Mouse (Mus musculus) fat pad, adult 2 months (tissue): ENCODE measurements around the gene Drosha.

Experiments
- DNase-seq: peaks from one replicate; pipeline ENCODE4 v3.0.0-alpha.2; 2011; ENCODE audit warnings: low read depth, low spot score; ENCODE audit errors: extremely low read depth

Gene Drosha

DNA sequence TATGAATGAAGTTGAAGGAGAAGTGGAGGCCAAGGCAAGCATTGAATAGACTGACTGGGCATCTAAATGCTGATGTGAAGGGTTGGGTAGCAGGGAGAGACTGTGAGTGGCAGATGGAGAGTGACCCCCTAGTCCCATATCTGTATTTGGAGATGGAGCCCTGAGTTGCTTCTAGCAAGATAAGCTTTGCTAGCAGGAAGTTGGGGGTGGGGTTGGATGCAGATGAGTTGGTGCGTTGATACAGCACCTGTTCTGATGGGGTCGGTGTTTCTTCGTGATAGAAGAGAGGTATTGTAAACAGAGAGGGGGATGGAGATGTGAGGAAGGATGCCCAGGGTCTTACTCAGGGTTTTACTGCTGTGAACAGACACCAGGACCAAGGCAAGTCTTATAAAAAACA is 5.3 kb downstream of the Drosha start:
- no peak for DNase-seq

- no peak for DNase-seq
These were observed 8.0 kb downstream of the Drosha start for GRCm38 (mm10) chr15:12832599-12832998.

DNA sequence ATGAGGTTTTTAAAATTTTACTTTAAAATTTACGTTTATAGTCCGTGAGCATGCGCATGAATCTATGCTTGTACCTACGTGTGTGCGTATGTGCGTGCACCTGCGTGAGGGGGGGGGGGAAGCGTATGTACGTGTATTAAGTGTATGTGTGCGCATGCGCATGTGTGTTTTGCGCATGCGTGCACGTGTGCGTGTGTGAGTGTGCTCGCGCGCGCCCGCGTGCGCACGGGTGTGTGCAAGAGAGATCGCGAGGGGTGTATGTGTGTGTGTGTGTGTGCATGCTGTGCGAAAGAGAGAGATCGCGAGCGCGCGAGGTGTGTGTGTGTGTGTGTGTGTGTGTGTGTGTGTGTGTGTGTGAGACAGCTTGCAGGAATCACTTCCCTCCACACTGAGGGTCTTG is 8.8 kb downstream of the Drosha start:
- no peak for DNase-seq

GRCm38 (mm10) chr15:12834231-12834630 is 9.6 kb downstream of the Drosha start:
- no peak for DNase-seq

- no peak for DNase-seq
These were observed 16.1 kb downstream of the Drosha start for GRCm38 (mm10) chr15:12840737-12841136.

GRCm38 (mm10) chr15:12842833-12843232 is 18.2 kb downstream of the Drosha start:
- no peak for DNase-seq

GRCm38 (mm10) chr15:12848196-12848975 is 23.8 kb downstream of the Drosha start:
- DNase-seq: no peak

GRCm38 (mm10) chr15:12849373-12849772 is 24.8 kb downstream of the Drosha start:
- no peak for DNase-seq

- DNase-seq: no peak
These were observed 28.9 kb downstream of the Drosha start for GRCm38 (mm10) chr15:12853471-12853870.

- DNase-seq: no peak
These were observed 32.2 kb downstream of the Drosha start for GRCm38 (mm10) chr15:12856780-12857179.

DNA sequence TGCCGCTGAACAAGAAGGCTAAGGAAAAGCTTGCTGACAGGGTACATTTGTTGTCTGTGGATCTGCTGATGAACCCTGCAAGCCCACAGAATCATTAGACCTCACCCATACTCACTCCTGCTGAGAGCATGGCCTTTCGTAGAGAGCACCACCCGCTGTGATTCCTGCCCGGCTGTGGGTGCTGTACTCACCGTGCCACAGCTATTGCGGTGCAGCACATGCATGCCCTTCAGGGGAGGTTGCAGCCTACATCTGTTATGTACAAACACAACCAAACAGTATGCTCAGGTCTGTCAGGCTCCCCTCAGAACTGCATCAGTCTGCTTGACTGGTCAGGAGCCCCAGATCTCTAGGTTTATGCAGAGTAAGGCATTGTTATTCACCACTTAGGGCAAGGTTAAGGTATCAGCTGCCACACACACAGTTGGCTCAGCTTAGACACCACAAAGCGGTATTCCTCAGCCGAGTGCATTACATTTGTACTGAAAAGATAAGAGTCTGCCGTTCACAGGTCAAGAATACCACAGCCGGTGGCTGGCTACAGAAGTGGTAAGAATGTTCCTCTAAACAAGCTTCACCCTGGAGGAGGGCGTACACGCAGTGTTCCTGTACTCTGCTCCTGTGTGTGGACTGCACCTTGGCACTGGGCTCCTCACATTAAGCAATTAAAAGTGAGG is 33.4 kb downstream of the Drosha start:
- DNase-seq: no peak

- DNase-seq: no peak
These were observed 34.0 kb downstream of the Drosha start for GRCm38 (mm10) chr15:12858645-12859044.

GRCm38 (mm10) chr15:12862061-12862460 is 37.4 kb downstream of the Drosha start:
- no peak for DNase-seq

DNA sequence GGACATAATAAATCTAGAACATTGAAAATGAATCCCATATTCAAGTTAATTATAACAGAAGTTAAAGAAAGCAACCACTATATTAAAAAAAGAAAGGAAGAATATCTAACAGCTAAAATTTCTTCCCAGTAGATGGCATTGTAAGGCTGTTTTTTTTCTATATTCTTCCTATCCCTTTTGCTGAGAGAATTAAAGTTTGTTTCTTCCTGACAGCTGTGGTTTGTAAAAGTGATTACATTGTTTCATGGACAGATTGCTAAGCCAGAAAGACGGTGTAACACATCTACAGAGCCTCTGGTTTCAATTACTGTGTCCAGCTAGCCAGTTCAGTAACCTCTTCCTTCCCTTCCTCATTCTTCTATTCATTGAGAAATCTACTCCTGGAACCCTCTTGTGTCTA is 39.1 kb downstream of the Drosha start:
- DNase-seq: no peak

DNA sequence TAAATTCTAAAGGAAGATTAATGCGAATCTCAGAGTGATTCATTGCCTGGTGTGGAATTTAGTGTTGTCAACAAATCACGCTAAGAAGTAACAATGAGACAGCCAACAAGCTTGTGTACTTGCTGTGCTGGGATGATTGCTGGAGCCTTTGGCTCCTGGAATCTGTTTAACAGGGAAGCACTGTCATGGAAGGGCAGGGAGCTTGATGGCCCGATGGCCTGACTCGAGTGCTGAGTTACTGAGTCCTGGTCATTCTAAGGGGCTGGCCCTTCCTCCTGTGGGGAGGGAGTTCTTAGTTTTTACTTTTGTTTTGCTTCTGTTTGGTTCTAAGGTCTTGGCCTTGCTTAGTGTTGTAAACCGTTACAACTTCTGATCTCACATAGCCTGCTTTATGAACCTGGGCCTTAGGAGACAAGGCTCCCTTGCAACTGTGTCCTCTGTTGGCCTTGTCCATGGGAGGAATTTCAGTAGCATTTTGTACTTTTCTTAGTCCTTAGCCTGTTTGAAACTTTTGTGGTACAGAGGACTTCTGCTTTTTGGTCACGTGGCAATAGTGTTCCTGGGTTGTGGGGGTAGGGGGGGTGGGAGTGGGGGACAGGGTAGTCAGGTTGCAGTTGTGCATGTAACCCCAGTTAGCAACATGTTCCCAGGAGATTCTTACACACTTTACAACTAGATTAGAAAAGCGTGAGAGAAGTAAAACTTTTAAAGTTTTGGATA is 41.1 kb downstream of the Drosha start:
- DNase-seq: no peak

- no peak for DNase-seq
These were observed 42.7 kb downstream of the Drosha start for GRCm38 (mm10) chr15:12867269-12867668.

DNA sequence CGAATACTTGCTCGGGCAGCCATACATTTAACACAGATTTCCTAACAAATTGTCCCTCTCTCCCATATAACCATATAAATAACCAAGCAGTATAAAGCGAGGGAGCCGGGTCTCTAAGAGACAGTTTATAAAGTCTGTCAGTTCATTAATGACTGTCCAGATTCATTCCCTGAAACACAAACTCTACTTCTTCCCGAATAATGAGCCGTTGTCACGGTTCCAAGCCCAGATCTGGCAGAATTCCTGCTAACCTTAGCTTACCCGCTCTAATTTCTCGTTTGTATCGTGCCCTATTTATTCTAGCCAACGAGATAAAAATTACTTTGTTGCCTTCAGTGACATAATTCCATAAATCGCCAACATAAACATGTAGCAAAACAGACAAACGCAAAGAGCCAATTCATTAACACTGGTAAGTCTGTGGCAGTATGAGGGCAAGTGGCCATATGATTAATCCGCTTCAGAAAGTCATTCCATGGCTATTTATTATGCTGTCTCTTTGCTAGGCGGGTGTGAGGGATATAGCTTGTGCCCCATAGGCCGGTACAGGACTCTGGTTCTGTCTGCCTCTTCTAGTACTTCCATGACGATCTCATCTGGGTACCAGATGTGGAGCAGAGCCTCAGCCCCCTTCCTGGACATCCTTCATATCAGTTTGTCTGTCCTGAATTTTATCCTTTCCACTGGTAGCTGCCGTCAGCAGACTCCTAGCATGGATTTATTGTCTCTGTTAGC is 51.0 kb downstream of the Drosha start:
- no peak for DNase-seq

DNA sequence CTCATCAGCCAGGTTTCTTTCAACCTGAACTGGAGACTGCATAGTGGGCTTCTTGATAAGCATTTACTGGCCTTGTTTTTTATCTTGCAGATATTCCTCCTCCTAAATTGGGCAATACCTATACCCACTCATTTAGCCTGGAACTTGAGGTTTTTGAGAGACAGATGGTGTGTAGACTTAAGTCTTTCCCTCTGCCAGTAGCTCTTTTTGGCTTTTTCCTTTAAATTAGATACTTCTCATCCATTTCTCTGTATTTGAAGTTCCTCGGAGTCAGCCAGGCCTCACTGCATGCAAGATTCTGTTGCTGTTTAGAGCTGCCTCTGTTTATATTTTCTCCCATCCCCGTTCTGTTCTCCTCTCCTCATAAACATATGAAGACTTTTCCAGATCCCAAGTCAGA is 51.7 kb downstream of the Drosha start:
- no peak for DNase-seq

GRCm38 (mm10) chr15:12876881-12877280 is 52.3 kb downstream of the Drosha start:
- DNase-seq: no peak

DNA sequence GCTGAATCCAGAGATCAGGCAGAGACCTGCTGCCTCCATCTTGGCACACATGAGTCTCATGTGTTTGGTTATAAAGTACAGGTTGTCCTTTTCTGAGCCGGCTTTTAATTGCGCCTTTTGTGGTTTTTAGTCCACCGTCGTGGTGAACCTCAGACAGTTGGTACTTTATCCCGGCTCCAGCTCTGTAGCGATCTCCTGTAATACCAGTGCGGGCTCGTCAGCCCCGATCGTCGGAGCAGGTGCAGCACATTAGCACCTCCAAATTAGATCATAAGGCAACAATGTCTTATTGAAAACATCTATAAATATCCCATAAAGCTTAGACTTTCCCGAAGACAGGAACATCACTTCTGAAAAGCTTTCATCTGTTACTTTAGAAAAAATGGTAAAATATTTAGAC is 53.3 kb downstream of the Drosha start:
- no peak for DNase-seq

- DNase-seq: no peak
These were observed 54.0 kb downstream of the Drosha start for GRCm38 (mm10) chr15:12878581-12878980.
